Mouse (Mus musculus) embryonic stem cell, embryonic (primary cell): ENCODE data around the gene Mrps21.

Source experiments
- CTCF ChIA-PET, 4 experiments: fragments of 300-600 bp in 2 of 4; fragments of 350-600 bp in 2 of 4; sonication (Branson Sonifier 250); formaldehyde crosslinking; loops; one replicate each; lab custom pipeline; 2022; ENCODE audit warnings: inconsistent platforms in 2 of 4; lab: Charles Lee
- POLR2A ChIA-PET, 4 experiments: fragments of 300-600 bp in 2 of 4; fragments of 350-600 bp in 2 of 4; sonication (Branson Sonifier 250); formaldehyde crosslinking; loops; one replicate each; lab custom pipeline; 2022; ENCODE audit warnings: antibody characterized with exemption in 4 of 4, inconsistent platforms in 1 of 4; lab: Charles Lee

Mrps21 gene

GRCm38 (mm10) chr3:95839250-95839649, 32.1 kb downstream of the Mrps21 start:
- ChIA-PET POLR2A (interaction anchor here in 1 of 4 experiments (0.6 kb wide), 1 partner anchor 171 kb away, joined by 4 read pairs; no protein-coding TSS in a partner anchor), CTCF (no interaction called here)

- CTCF ChIA-PET, result interaction anchor here in 1 of 4 experiments (0.7 kb wide), 2 partner anchors 46 to 1213 kb away, joined by 5 to 10 read pairs; no protein-coding TSS in a partner anchor
These were observed 42.3 kb downstream of the Mrps21 start for GRCm38 (mm10) chr3:95829053-95829452.

GRCm38 (mm10) chr3:95826275-95826674, 45.0 kb downstream of the Mrps21 start:
- CTCF ChIA-PET, result interaction anchor here in 3 of 4 experiments (0.6 to 1.5 kb wide), 4 partner anchors 19 to 926 kb away, joined by 4 to 6 read pairs (median 4); no protein-coding TSS in a partner anchor
- POLR2A ChIA-PET, result interaction anchor here in 1 of 4 experiments (0.8 to 1.6 kb wide), 5 partner anchors 8 to 58 kb away, joined by 3 to 6 read pairs (median 3); partner anchors contain the start of gene Rprd2

More at GRCm38 (mm10) chr3:95829053-95829452, 42.3 kb downstream of the Mrps21 start:
- POLR2A ChIA-PET, result interaction anchor here in 2 of 4 experiments (0.6 to 1.6 kb wide), 9 partner anchors 9 to 1350 kb away, joined by 3 to 5 read pairs (median 3); partner anchors contain the start of genes Golph3l (in 1 of the 2) and Rprd2 (in 1 of the 2)

GRCm38 (mm10) chr3:95820046-95821010, 51.0 kb downstream of the Mrps21 start:
- POLR2A ChIA-PET, result interaction anchor here in 3 of 4 experiments (0.5 to 2.8 kb wide), 38 partner anchors 10 to 196 kb away, joined by 3 to 15 read pairs (median 4); partner anchors contain the start of genes Prpf3 (in 3 of the 3), Ensa (in 2 of the 3) and Ciart (in 1 of the 3)
- CTCF ChIA-PET, result no interaction called here

GRCm38 (mm10) chr3:95819351-95819985, 51.9 kb downstream of the Mrps21 start:
- ChIA-PET POLR2A (interaction anchor here (0.5 to 2.8 kb wide), 53 partner anchors 8 to 1014 kb away, joined by 3 to 15 read pairs (median 3); partner anchors contain the start of genes Prpf3 (in 3 of the 4), Ciart (in 1 of the 4), Ensa (in 1 of the 4) and Mrps21 (in 1 of the 4)), CTCF (interaction anchor here in 1 of 4 experiments (1.0 kb wide), 1 partner anchor 8 kb away, joined by 3 read pairs; no protein-coding TSS in a partner anchor)

GRCm38 (mm10) chr3:95818571-95819288, 52.6 kb downstream of the Mrps21 start, which contains the start of gene Rprd2:
Rprd2 (minus strand) TSS chr3:95818863.
- ChIA-PET CTCF (interaction anchor here in 1 of 4 experiments (1.0 kb wide), 1 partner anchor 9 kb away, joined by 3 read pairs; no protein-coding TSS in a partner anchor), POLR2A (interaction anchor here (0.6 to 2.8 kb wide), 60 partner anchors 8 to 1131 kb away, joined by 3 to 15 read pairs (median 3); partner anchors contain the start of genes Ensa (in 2 of the 4), Mrps21 (in 2 of the 4), Prpf3 (in 2 of the 4) and Ciart (in 1 of the 4))

GRCm38 (mm10) chr3:95818026-95818511, 53.2 kb downstream of the Mrps21 start:
- ChIA-PET POLR2A (interaction anchor here in 3 of 4 experiments (0.6 to 2.8 kb wide), 30 partner anchors 8 to 1282 kb away, joined by 3 to 15 read pairs (median 3); partner anchors contain the start of genes Prpf3 (in 2 of the 3), Ensa (in 1 of the 3), Hist2h2be (in 1 of the 3) and Mrps21 (in 1 of the 3)), CTCF (interaction anchor here in 2 of 4 experiments (0.6 to 1.0 kb wide), 2 partner anchors 9 to 283 kb away, joined by 3 read pairs; no protein-coding TSS in a partner anchor)

GRCm38 (mm10) chr3:95816681-95817080, 54.6 kb downstream of the Mrps21 start:
- ChIA-PET POLR2A (interaction anchor here in 2 of 4 experiments (0.6 to 2.0 kb wide), 6 partner anchors 9 to 165 kb away, joined by 3 to 8 read pairs (median 4); partner anchors contain the start of gene Prpf3 (in 1 of the 2)), CTCF (no interaction called here)
